Mouse (Mus musculus) Muller cell, postnatal 12 days (primary cell): ENCODE measurements around the gene Glg1.
"Not testable (repeated sequence)": the region's sequence is repeated elsewhere in the genome, so short reads cannot be mapped to it uniquely, and the experiment has no call there.

Source experiments
- DNase-seq: peaks from one replicate; pipeline ENCODE4 v3.0.0-alpha.2; 2015; ENCODE audit errors: inconsistent ontology term

Glg1 gene

GRCm38 (mm10) chr8:111144901-111145459 is 114.0 kb downstream of the Glg1 start:
- DNase-seq = not testable (repeated sequence)

GRCm38 (mm10) chr8:111142521-111142920 is 116.5 kb downstream of the Glg1 start:
- DNase-seq = no peak

- no peak for DNase-seq
Measured at GRCm38 (mm10) chr8:111130756-111131155, 128.3 kb downstream of the Glg1 start.

GRCm38 (mm10) chr8:111119481-111119880 is 139.5 kb downstream of the Glg1 start:
- DNase-seq = no peak

GRCm38 (mm10) chr8:111114891-111115290 is 144.1 kb downstream of the Glg1 start:
- DNase-seq = no peak
